Comparison of ENCODE assay signal across 8 mouse cellular contexts in the genomic region with DNA sequence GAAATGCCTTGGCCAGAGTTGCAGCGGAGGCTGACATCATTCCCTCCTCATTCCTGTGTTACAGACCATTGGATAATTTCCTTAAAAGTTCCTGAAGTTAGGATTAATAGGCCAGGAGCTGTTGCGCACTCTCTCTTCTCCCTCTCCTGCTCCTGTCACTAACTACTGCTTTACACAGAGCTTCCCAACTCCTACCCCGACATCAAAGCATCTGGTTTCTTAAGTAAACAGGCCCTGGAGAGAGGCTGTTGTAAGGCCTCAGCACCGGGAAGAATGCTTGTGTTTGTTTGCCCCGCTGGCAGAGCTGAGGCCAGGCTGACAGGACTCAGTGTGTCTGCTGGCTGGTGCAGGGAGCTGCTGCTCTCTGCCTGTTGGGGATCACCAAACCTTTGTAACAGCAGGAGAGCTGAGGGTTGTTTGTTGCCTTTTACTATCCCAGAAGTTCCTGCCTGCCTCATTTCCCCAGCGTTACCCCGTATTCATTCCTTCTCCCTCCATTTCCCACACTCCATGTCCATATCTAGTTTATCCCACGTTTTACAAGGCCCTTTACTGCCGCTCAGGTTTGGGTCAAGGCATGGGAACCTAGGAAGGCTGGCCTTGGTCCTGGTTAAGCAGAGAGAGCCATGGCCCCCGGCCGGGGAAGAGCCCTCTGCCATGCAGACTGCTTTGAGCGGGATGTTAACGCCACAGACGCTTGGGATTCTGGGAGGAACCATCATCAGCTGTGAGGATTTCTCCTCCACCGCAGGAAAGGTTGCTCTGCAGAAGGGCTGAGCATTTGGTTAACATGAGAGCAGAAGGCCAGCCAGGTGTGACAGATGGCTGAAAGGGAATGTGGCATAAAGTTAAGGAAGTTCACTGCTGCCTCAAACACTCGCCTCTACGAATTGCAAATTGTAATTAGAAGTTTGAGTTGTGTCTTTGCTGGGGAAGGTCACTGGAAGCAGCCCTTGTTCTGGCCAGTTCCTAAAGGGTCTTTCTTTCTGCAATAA. TPM values are rescaled to one million over a fixed set of nuclear protein-coding genes. Genes with fewer than 3 reads are reported as not detected.
DNase-seq lines count a peak whose midpoint lies in the region; ATAC-seq lines count a peak whose summit lies in the region.

No protein-coding gene starts in this region.

- H3K4me2 ChIP-seq in midbrain, embryonic 11.5 days, result peak overlapping the region; percentile 29

- DNase-seq in cerebellum, adult 11-12 months, result peak; percentile 25
- no peak for DNase-seq in cerebellum, adult 9-10 months
- DNase-seq in urinary bladder, adult 2 months (ENCODE audit: low spot score), result peak; percentile 41
- no peak for DNase-seq in urinary bladder, postnatal 25 days (ENCODE audit: low spot score)
- peak; percentile 35 for DNase-seq in left cerebral cortex, postnatal 4 days
- DNase-seq in midbrain, embryonic 11.5 days (ENCODE audit: low spot score, missing footprints), result peak; percentile 89
- no peak for DNase-seq in spleen, postnatal 10 days (ENCODE audit: low spot score in 2 of 2)
- no peak for DNase-seq in adrenal gland, postnatal 10 days

- H3K9me3 ChIP-seq in midbrain, embryonic 11.5 days (ENCODE audit: control insufficient read depth, low read length), result no peaks in the 10 kb centered on the region

- H3K4me1 ChIP-seq in midbrain, embryonic 11.5 days (ENCODE audit: control insufficient read depth, insufficient read depth, low read length), result peaks cover 52% of the 10 kb centered on the region

- no peak for ATAC-seq in midbrain, embryonic 11.5 days (ENCODE audit: low FRiP score)

- H3K27ac ChIP-seq in midbrain, embryonic 11.5 days (ENCODE audit: low read depth, low read length), result peak overlapping the region; percentile 59

- no peak overlapping the region; the same call in 1 of the 2 replicates for H3K4me3 ChIP-seq in midbrain, embryonic 11.5 days (ENCODE audit: low read depth, low read length)

- intact Hi-C loops in left cerebral cortex, postnatal 4 days (cut with DNase I), result loop anchor here (5.0 to 10.0 kb wide), 2 partner anchors 39 to 123 kb away; no protein-coding TSS in a partner anchor

- 10% methylated on average over 17 of the region's 17 CpGs for WGBS in midbrain, embryonic 11.5 days

- no peaks in the 10 kb centered on the region for H3K36me3 ChIP-seq in midbrain, embryonic 11.5 days (ENCODE audit: control insufficient read depth, insufficient read depth, low read length)

- H3K27me3 ChIP-seq in midbrain, embryonic 11.5 days (ENCODE audit: control insufficient read depth, insufficient read depth, low read length), result no peaks in the 10 kb centered on the region

- peak overlapping the region; percentile 53 for H3K9ac ChIP-seq in midbrain, embryonic 11.5 days (ENCODE audit: low read length)

RNA-seq across cellular contexts. Expression of gene Sort1, which starts 4.2 kb away (rescaled TPM):
- polyA plus RNA-seq in urinary bladder, adult 2 months (2012; rRNA removed), result 41.5 and 51.7 TPM in 2 replicates
- total RNA-seq in left cerebral cortex, postnatal 4 days (2021), result 10 to 100 TPM; 90.4 to 93.5 TPM
- 27.0 and 27.1 TPM in 2 replicates for polyA plus RNA-seq in midbrain, embryonic 11.5 days (2014; fragmentation: Nextera tagmentation; extraction: Ambion mirVana)
- total RNA-seq in adrenal gland, postnatal 10 days (2021), result 10 to 100 TPM; 46.1 to 48.8 TPM

RNA-seq across cellular contexts. Expression of gene Psma5, which starts 31.4 kb away (rescaled TPM):
- polyA plus RNA-seq in urinary bladder, adult 2 months (2012; rRNA removed), result 108 and 130 TPM in 2 replicates
- 10 to 100 TPM; 98.8 to 99.0 TPM for total RNA-seq in left cerebral cortex, postnatal 4 days (2021)
- 274 and 295 TPM in 2 replicates for polyA plus RNA-seq in midbrain, embryonic 11.5 days (2014; fragmentation: Nextera tagmentation; extraction: Ambion mirVana)
- 10 to 100 TPM; 90.7 to 94.6 TPM for total RNA-seq in adrenal gland, postnatal 10 days (2021)

Comparison
In these comparisons a context has a peak if more than half of its experiments do, and no peak if none do; other contexts are left out.
1. DNase-seq: peak in cerebellum, adult 11-12 months (single experiment), urinary bladder, adult 2 months (single experiment), left cerebral cortex, postnatal 4 days (single experiment) and midbrain, embryonic 11.5 days (single experiment); none in cerebellum, adult 9-10 months (single experiment), urinary bladder, postnatal 25 days (single experiment), spleen, postnatal 10 days (0 of 2) and adrenal gland, postnatal 10 days (single experiment).